Mouse (Mus musculus) heart, postnatal 14 days (tissue): ENCODE data around the gene Cnrip1. TPM values are rescaled to one million over a fixed set of nuclear protein-coding genes. Genes with fewer than 3 reads are reported as not detected.

Source experiments
- DNase-seq, 2 experiments: peaks; one replicate each; pipeline ENCODE4 v3.0.0; 2021 to 2022
- intact Hi-C: fragments of 180-260 bp; cut with DNase I; formaldehyde crosslinking; loops from one replicate; pipeline ENCODE4 v1.15.1; 2025
- total RNA-seq, 2 experiments: library from RNA; stranded (reverse); gene quantifications; 2 replicates each; pipeline ENCODE4 v1.2.3; 2021

Cnrip1 gene
- total RNA-seq, 2 experiments from 2014 or later = 6.8 to 7.8 TPM

DNA sequence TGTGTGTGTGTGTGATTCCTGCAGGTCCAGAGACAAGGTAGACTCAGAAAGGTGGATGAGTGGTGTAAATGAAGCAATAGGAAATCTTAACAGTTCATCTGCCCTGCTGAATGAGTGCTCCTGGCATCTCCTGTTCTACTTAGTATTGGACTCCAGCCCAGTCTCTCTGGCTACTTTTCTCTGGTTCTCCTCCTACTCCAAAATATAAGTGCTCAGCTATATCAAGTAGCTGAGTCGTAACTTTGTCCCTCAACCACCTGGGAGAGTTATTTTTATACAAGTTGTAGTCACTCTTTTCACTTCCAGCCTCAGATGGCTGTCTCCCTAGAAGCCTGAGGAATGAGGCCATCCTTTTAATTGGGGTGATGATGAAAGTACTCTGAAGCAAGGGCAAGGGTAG, 32.5 kb downstream of the Cnrip1 start:
- DNase-seq = no peak
- intact Hi-C loops = loop anchor here (10.0 kb wide), 1 partner anchor 121 kb away; no protein-coding TSS in a partner anchor

DNA sequence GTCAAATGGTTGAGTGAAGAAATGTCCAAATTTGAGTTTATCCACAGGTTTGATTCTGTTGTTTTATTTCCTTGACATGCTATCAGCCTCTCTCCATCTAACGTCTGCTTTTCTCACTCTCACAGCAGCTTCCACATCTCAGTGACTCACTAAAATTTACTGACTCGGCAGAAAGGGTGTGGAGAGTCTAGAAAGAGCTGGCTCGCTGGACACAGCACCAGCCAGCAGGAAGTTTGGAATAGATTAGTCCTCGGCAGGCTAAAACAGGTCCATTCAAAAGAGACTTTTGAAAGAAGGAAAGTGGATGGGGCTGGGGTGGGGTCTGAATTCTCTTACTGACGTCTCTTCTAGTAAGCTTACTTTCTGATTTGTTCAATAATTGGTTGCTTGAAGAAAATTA, 34.7 kb downstream of the Cnrip1 start:
- DNase-seq = no peak
- intact Hi-C loops = loop anchor here (10.0 kb wide), 1 partner anchor 119 kb away; no protein-coding TSS in a partner anchor

DNA sequence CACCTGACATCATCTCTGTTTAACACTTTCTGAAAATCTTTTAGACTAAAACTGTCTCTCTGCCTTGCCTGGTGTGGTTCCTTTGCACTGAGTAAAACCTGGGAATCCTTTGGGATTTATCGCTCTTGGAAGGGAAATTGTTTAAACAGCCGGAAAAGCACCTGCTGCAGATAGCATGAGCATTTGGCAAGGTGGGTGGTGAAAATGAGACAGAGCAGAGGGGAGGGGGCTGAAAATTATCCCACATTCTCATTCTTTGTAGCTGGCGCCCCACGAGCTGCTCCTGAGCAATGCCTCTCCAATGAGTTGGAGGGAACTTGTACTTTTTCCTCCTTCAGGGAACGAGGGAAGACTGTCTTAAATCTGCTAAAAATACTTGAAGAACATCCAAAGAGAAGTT, 55.5 kb downstream of the Cnrip1 start:
- no peak for DNase-seq

DNA sequence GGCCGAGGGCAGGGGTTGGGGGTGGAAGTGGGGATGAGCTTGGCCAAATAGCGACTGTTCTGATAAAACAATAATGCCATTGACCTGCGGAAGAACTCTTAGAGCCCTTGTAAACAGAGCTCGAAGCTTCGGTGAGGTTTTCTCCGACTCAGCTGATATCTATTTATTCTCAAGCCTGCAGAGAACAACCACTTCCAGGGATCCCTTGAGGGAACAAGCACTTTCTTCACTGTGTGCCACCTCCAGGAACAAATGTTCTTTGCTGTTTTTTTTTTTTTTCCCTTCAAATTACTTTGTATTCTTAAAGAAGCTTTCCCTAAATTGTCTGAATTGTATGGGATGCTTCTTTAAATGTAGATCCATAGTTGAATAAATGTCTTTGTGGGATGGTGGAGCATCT, 56.0 kb downstream of the Cnrip1 start:
- intact Hi-C loops = no loop called here
- DNase-seq = no peak

More for the DNA sequence above, 55.5 kb downstream of the Cnrip1 start:
- intact Hi-C loops = no loop called here

DNA sequence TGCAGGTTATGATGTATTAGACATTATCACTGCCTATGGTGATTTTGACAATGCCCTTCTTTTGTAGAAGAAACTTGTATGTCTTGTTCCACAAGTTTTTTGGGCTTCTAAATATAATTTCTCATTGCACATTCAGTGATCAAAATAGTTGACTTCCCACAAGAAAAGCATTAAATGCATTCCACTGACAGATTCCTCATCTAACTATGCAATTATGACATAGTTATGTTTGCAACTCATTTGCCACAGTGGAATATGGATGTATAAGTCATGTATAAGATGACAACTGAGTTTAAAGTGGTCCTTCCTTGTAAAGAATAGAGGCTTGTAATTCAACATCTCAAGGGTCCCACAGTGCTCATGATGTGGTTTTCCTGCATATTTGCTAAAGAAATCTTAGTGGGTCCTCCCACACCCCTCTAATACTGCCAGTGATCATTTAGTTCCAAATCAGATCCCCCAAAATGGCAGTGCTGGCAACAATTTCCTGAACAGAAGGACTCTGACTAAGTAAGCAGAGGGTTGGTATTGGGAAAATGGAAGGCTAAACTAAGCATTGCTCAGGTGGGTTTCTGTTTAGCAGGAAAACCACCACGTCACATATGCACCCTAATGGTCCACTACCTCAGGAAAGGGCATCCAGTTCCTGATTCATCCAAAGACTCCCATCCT, 61.2 kb downstream of the Cnrip1 start:
- DNase-seq = no peak
- intact Hi-C loops = no loop called here

DNA sequence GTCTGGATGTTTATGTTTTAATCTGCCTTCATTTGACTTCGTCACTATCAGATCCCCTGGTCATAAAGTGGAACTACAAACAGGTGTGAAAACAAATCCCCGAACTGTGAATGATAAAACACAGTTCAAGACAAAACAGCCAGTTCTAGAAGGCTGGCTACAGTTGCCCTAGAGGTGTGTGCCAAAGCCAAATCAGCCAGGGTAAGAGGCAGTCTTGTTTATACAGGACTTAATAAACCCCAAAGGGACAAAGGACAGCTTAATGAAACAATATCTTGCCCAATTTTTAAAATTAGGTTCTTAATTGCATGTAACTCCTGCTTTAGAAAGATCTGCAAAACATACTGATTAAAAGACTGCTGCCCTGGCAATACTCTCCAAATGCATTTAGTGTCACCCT, 75.0 kb downstream of the Cnrip1 start:
- no peak for DNase-seq
- intact Hi-C loops = no loop called here

Other genes with a start within 250 kb of the Cnrip1 start
- gene Fbxo48, start 100.2 kb upstream of the Cnrip1 start, total RNA-seq = under 1 TPM; 0.50 to 0.61 TPM
- 1 to 10 TPM; 3.0 to 4.1 TPM for gene Plek, start 795 bp downstream of the Cnrip1 start, total RNA-seq
- gene Ppp3r1, start 107.7 kb downstream of the Cnrip1 start, total RNA-seq = 10 to 100 TPM; 66.5 to 69.7 TPM
- gene Wdr92, start 130.5 kb downstream of the Cnrip1 start, total RNA-seq = 1 to 10 TPM; 7.6 to 10.0 TPM
- 10 to 100 TPM; 24.2 to 28.3 TPM for gene Pno1, start 160.0 kb downstream of the Cnrip1 start, total RNA-seq
- gene C1d, start 206.0 kb downstream of the Cnrip1 start, total RNA-seq = 10 to 100 TPM; 34.6 to 34.7 TPM